7 mouse cellular contexts compared by ENCODE assay signal in genomic region chr12:3427891-3428775, GRCm38 (mm10). TPM values are rescaled to one million over a fixed set of nuclear protein-coding genes. Genes with fewer than 3 reads are reported as not detected.
DNase-seq lines count a peak whose midpoint lies in the region; ATAC-seq lines count a peak whose summit lies in the region.

No protein-coding gene starts in this region.

- ATAC-seq in lung, embryonic 15.5 days (ENCODE audit: borderline replicate concordance, extremely low read depth, low FRiP score, low TSS enrichment): no peak
- no peak for ATAC-seq in forebrain, embryonic 11.5 days (replicated peaks; ENCODE audit: low FRiP score)
- ATAC-seq in limb, embryonic 12.5 days (ENCODE audit: insufficient number of reproducible peaks, insufficient read depth, low FRiP score, low TSS enrichment, low read depth): no peak
- ATAC-seq in stomach, embryonic 15.5 days (ENCODE audit: insufficient read depth, low FRiP score, low read depth): no peak
- no peak for ATAC-seq in activated CD4-positive, CD25-positive, alpha-beta regulatory T cell, adult 4 months

- H3K36me3 ChIP-seq in lung, embryonic 15.5 days: no peaks in the 10 kb centered on the region
- H3K36me3 ChIP-seq in forebrain, embryonic 11.5 days (ENCODE audit: control insufficient read depth, insufficient read depth, low read length): no peaks in the 10 kb centered on the region
- H3K36me3 ChIP-seq in limb, embryonic 12.5 days: peaks cover 1% of the 10 kb centered on the region; the same call in 1 of the 2 replicates
- H3K36me3 ChIP-seq in stomach, embryonic 15.5 days: no peaks in the 10 kb centered on the region

- H3K4me1 ChIP-seq in lung, embryonic 15.5 days: peaks cover 27% of the 10 kb centered on the region
- H3K4me1 ChIP-seq in forebrain, embryonic 11.5 days (replicated peaks; ENCODE audit: control insufficient read depth, insufficient read depth, low read length): no peaks in the 10 kb centered on the region
- peaks cover 15% of the 10 kb centered on the region for H3K4me1 ChIP-seq in limb, embryonic 12.5 days (replicated peaks)
- H3K4me1 ChIP-seq in stomach, embryonic 15.5 days: peaks cover 8% of the 10 kb centered on the region; the same call in 1 of the 2 replicates

- H3K27me3 ChIP-seq in lung, embryonic 15.5 days: no peaks in the 10 kb centered on the region
- H3K27me3 ChIP-seq in forebrain, embryonic 11.5 days (ENCODE audit: control insufficient read depth, insufficient read depth, low read length): no peaks in the 10 kb centered on the region
- H3K27me3 ChIP-seq in limb, embryonic 12.5 days: no peaks in the 10 kb centered on the region
- no peaks in the 10 kb centered on the region for H3K27me3 ChIP-seq in stomach, embryonic 15.5 days (replicated peaks)

- WGBS in lung, embryonic 15.5 days: 65% methylated on average over 11 of the region's 11 CpGs
- 69% methylated on average over 11 of the region's 11 CpGs for WGBS in forebrain, embryonic 11.5 days
- WGBS in limb, embryonic 12.5 days: 65% methylated on average over 11 of the region's 11 CpGs
- 63% methylated on average over 11 of the region's 11 CpGs for WGBS in stomach, embryonic 15.5 days

- peak overlapping the region; percentile 69 for H3K4me2 ChIP-seq in lung, embryonic 15.5 days
- H3K4me2 ChIP-seq in forebrain, embryonic 11.5 days (ENCODE audit: low read depth, low read length, severe bottlenecking): peak overlapping the region; percentile 56; the same call in 1 of the 2 replicates
- H3K4me2 ChIP-seq in limb, embryonic 12.5 days: peak overlapping the region; percentile 61
- peak overlapping the region; percentile 53 for H3K4me2 ChIP-seq in stomach, embryonic 15.5 days

- H3K9me3 ChIP-seq in lung, embryonic 15.5 days: no peaks in the 10 kb centered on the region
- H3K9me3 ChIP-seq in forebrain, embryonic 11.5 days (ENCODE audit: control insufficient read depth, low read length): no peaks in the 10 kb centered on the region
- H3K9me3 ChIP-seq in limb, embryonic 12.5 days: no peaks in the 10 kb centered on the region
- H3K9me3 ChIP-seq in stomach, embryonic 15.5 days: no peaks in the 10 kb centered on the region

- peak overlapping the region; percentile 90 for H3K4me3 ChIP-seq in lung, embryonic 15.5 days
- peak overlapping the region; percentile 90 for H3K4me3 ChIP-seq in forebrain, embryonic 11.5 days (ENCODE audit: low read depth, low read length)
- peak overlapping the region; percentile 78 for H3K4me3 ChIP-seq in limb, embryonic 12.5 days (replicated peaks)
- peak overlapping the region; percentile 98 for H3K4me3 ChIP-seq in stomach, embryonic 15.5 days (replicated peaks)

- DNase-seq in lung, postnatal 14 days: no peak
- DNase-seq in forebrain, embryonic 11.5 days (ENCODE audit: low spot score): no peak
- DNase-seq in adrenal gland, postnatal 10 days: no peak

- H3K9ac ChIP-seq in lung, embryonic 15.5 days: peak overlapping the region; percentile 93; the same call in 1 of the 2 replicates
- no peak overlapping the region; the same call in 1 of the 2 replicates for H3K9ac ChIP-seq in forebrain, embryonic 11.5 days (ENCODE audit: low read length)
- no peak overlapping the region for H3K9ac ChIP-seq in limb, embryonic 12.5 days (replicated peaks)
- no peak overlapping the region for H3K9ac ChIP-seq in stomach, embryonic 15.5 days

- no peak overlapping the region for H3K27ac ChIP-seq in lung, embryonic 15.5 days
- H3K27ac ChIP-seq in forebrain, embryonic 11.5 days (ENCODE audit: low read depth, low read length): no peak overlapping the region
- peak overlapping the region; percentile 96; the same call in 1 of the 2 replicates for H3K27ac ChIP-seq in limb, embryonic 12.5 days
- peak overlapping the region; percentile 99; the same call in 1 of the 2 replicates for H3K27ac ChIP-seq in stomach, embryonic 15.5 days

RNA-seq across cellular contexts. Expression of gene Asxl2, which starts 1.5 kb away (rescaled TPM):
- 16.6 and 16.9 TPM in 2 replicates for polyA plus RNA-seq in lung, embryonic 15.5 days (2015; fragmentation: Nextera tagmentation; extraction: Ambion mirVana)
- 19.7 and 22.0 TPM in 2 replicates for polyA plus RNA-seq in forebrain, embryonic 11.5 days (2014; fragmentation: Nextera tagmentation; extraction: Ambion mirVana)
- polyA plus RNA-seq in limb, embryonic 12.5 days (2016; fragmentation: Nextera tagmentation; extraction: Ambion mirVana): 19.4 and 20.6 TPM in 2 replicates
- polyA plus RNA-seq in stomach, embryonic 15.5 days (2015; fragmentation: Nextera tagmentation; extraction: Ambion mirVana): 16.4 and 19.5 TPM in 2 replicates
- 10 to 100 TPM; 31.6 to 37.7 TPM for total RNA-seq in adrenal gland, postnatal 10 days (2021)
- 10 to 100 TPM; 41.4 to 45.4 TPM for polyA plus RNA-seq in activated CD4-positive, CD25-positive, alpha-beta regulatory T cell, adult 4 months (2017; shearing (Covaris generic))

Comparison
In these comparisons a context has a peak if more than half of its experiments do, and no peak if none do; other contexts are left out.
1. H3K27ac ChIP-seq: peak in limb, embryonic 12.5 days (single experiment) and stomach, embryonic 15.5 days (single experiment); none in lung, embryonic 15.5 days (single experiment) and forebrain, embryonic 11.5 days (single experiment).
2. Peak in every context shown above with its lines, with median percentiles within 50 percentile points of each other: H3K4me2 ChIP-seq and H3K4me3 ChIP-seq.